8 mouse cellular contexts compared by ENCODE assay signal in the genomic region with DNA sequence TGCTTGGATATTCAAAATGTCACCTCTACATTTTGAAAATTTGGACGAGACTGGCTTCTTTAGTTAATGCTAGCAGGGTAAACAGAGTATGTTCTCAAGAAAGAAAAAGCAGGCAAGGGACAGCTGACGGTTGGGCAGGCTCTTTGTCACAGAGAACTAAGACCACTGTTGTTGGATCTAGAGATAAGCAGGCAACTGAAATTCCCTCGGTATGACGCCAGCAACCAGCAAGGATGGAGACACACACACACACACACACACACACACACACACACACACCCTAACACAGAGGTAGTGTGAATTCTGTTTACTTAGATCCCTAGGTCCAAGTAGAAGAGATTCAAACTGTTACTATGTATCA.
A peak's percentile ranks its signal among the peaks of the same experiment; 100 is the strongest.
DNase-seq lines count a peak whose midpoint lies in the region; ATAC-seq and TF ChIP-seq lines count a peak whose summit lies in the region.

No protein-coding gene starts in this region.

- peak overlapping the region; percentile 62 for H3K27ac ChIP-seq in heart, postnatal 0 days (ENCODE audit: low read depth)
- H3K27ac ChIP-seq in bone marrow macrophage, adult 2 months (ENCODE audit: insufficient read depth, low read depth, low read length) = peak overlapping the region; percentile 82
- H3K27ac ChIP-seq in hindbrain, embryonic 14.5 days = peak overlapping the region; percentile 74
- peak overlapping the region; percentile 55 for H3K27ac ChIP-seq in midbrain, embryonic 11.5 days (ENCODE audit: low read depth, low read length)

- TF ChIP-seq POLR2A in bone marrow macrophage, adult 2 months (IDR thresholded peaks at IDR 0.05; ENCODE audit: borderline replicate concordance, low read depth, low read length) = no peak

- 2% methylated on average over 4 of the region's 4 CpGs for WGBS in heart, postnatal 0 days
- 12% methylated on average over 4 of the region's 4 CpGs for WGBS in hindbrain, embryonic 14.5 days
- WGBS in midbrain, embryonic 11.5 days = 13% methylated on average over 4 of the region's 4 CpGs

- H3K9me3 ChIP-seq in heart, postnatal 0 days (replicated peaks; ENCODE audit: control insufficient read depth, low read length) = no peaks in the 10 kb centered on the region
- H3K9me3 ChIP-seq in hindbrain, embryonic 14.5 days (ENCODE audit: control insufficient read depth, low read length) = no peaks in the 10 kb centered on the region
- no peaks in the 10 kb centered on the region for H3K9me3 ChIP-seq in midbrain, embryonic 11.5 days (ENCODE audit: control insufficient read depth, low read length)

- no peaks in the 10 kb centered on the region for H3K27me3 ChIP-seq in heart, postnatal 0 days (ENCODE audit: control insufficient read depth, insufficient read depth, low read length)
- no peaks in the 10 kb centered on the region for H3K27me3 ChIP-seq in hindbrain, embryonic 14.5 days (ENCODE audit: control insufficient read depth, insufficient read depth, low read length)
- H3K27me3 ChIP-seq in midbrain, embryonic 11.5 days (ENCODE audit: control insufficient read depth, insufficient read depth, low read length) = no peaks in the 10 kb centered on the region

- peak overlapping the region; percentile 54 for H3K4me2 ChIP-seq in heart, postnatal 0 days (ENCODE audit: low read depth, low read length)
- H3K4me2 ChIP-seq in hindbrain, embryonic 14.5 days (replicated peaks) = peak overlapping the region; percentile 30
- H3K4me2 ChIP-seq in midbrain, embryonic 11.5 days = peak overlapping the region; percentile 14

- no peak for ATAC-seq in heart, postnatal 0 days (ENCODE audit: insufficient read depth, low read depth)
- no peak; the same call in 1 of the 2 replicates for ATAC-seq in hindbrain, embryonic 14.5 days (ENCODE audit: low FRiP score)
- ATAC-seq in midbrain, embryonic 11.5 days (ENCODE audit: low FRiP score) = peak; percentile 59

- H3K4me1 ChIP-seq in heart, postnatal 0 days (ENCODE audit: control insufficient read depth, insufficient read depth) = peaks cover 31% of the 10 kb centered on the region
- peaks cover 37% of the 10 kb centered on the region for H3K4me1 ChIP-seq in bone marrow macrophage, adult 2 months (ENCODE audit: control insufficient read depth, insufficient read depth, low read length)
- H3K4me1 ChIP-seq in hindbrain, embryonic 14.5 days (replicated peaks; ENCODE audit: control insufficient read depth, insufficient read depth, low read length) = peaks cover 32% of the 10 kb centered on the region
- peaks cover 22% of the 10 kb centered on the region for H3K4me1 ChIP-seq in midbrain, embryonic 11.5 days (ENCODE audit: control insufficient read depth, insufficient read depth, low read length)

- intact Hi-C loops in heart, postnatal 14 days (cut with DNase I) = no loop called here

- TF ChIP-seq EP300 in heart, postnatal 0 days (IDR thresholded peaks at IDR 0.05; ENCODE audit: low read depth) = no peak

- no peaks in the 10 kb centered on the region for H3K36me3 ChIP-seq in heart, postnatal 0 days (replicated peaks; ENCODE audit: control insufficient read depth, insufficient read depth, low read length)
- H3K36me3 ChIP-seq in hindbrain, embryonic 14.5 days (replicated peaks; ENCODE audit: control insufficient read depth, insufficient read depth) = no peaks in the 10 kb centered on the region
- H3K36me3 ChIP-seq in midbrain, embryonic 11.5 days (ENCODE audit: control insufficient read depth, insufficient read depth, low read length) = no peaks in the 10 kb centered on the region

- DNase-seq in heart, postnatal 0 days (ENCODE audit: low spot score) = no peak
- DNase-seq in heart, postnatal 14 days = no peak
- DNase-seq in hindbrain, embryonic 14.5 days (ENCODE audit: low spot score) = no peak
- peak; percentile 87 for DNase-seq in midbrain, embryonic 11.5 days (ENCODE audit: low spot score, missing footprints)
- DNase-seq in embryo, embryonic 9.5 days (ENCODE audit: extremely low spot score) = no peak
- no peak for DNase-seq in left cerebral cortex, adult 8-10 months (ENCODE audit: low spot score in 2 of 2)
- no peak for DNase-seq in kidney, postnatal 14 days

- 0 out of 2 replicates have a peak overlapping the region, but pooled peaks have one; percentile 3 for H3K9ac ChIP-seq in heart, postnatal 0 days (replicated peaks; ENCODE audit: low read depth, low read length)
- H3K9ac ChIP-seq in hindbrain, embryonic 14.5 days = no peak overlapping the region; the same call in 1 of the 2 replicates
- no peak overlapping the region for H3K9ac ChIP-seq in midbrain, embryonic 11.5 days (ENCODE audit: low read length)

- H3K4me3 ChIP-seq in heart, postnatal 0 days (ENCODE audit: low read depth, low read length) = no peak overlapping the region
- H3K4me3 ChIP-seq in bone marrow macrophage, adult 2 months (ENCODE audit: insufficient read depth, low read length) = no peak overlapping the region
- H3K4me3 ChIP-seq in hindbrain, embryonic 14.5 days (replicated peaks; ENCODE audit: low read length) = no peak overlapping the region
- no peak overlapping the region for H3K4me3 ChIP-seq in midbrain, embryonic 11.5 days (ENCODE audit: low read depth, low read length)

- no peak for TF ChIP-seq CTCF in heart, postnatal 0 days (IDR thresholded peaks at IDR 0.05; ENCODE audit: low read depth)
- TF ChIP-seq CTCF in bone marrow macrophage, adult 2 months (IDR thresholded peaks at IDR 0.05; ENCODE audit: low read depth, low read length) = no peak
